Mouse (Mus musculus) liver, embryonic 14.5 days (tissue): ENCODE data around the gene Eomes.

ENCODE experiments used
- CTCF ChIP-seq: IDR thresholded peaks from 2 replicates; pipeline ENCODE4 v1.5.1; 2016; ENCODE audit warnings: antibody characterized with exemption, low read depth, control low read depth
- EP300 ChIP-seq: IDR thresholded peaks from 2 replicates; pipeline ENCODE4 v1.6.1; 2016; ENCODE audit warnings: antibody characterized with exemption, low read depth

DNA sequence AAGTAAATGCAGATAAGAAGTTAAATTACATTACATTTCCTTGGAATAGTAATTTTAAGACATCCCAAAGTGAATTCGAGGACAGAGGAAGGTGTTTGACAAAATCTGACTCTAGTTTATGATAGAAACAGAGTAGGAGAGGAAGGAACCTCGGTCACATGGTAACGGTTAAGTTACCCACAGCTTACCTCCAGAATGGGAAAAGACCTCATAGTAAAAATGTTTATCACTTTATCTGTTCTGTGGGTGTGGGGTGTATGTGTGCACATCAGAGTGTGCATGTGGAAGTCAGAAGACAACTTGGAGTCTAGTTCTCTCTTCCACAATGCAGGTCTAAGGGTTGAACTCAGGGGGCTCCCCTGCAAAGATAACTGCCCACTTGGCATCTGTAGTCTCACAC lies 38.1 kb downstream of the Eomes start:
- TF ChIP-seq CTCF (no peak), EP300 (no peak)
